Mouse (Mus musculus): ENCODE data around the gene Ankub1. TPM values are rescaled to one million over a fixed set of nuclear protein-coding genes. Genes with fewer than 3 reads are reported as not detected.

Ankub1 gene
- not detected for total RNA-seq (2021)

DNA sequence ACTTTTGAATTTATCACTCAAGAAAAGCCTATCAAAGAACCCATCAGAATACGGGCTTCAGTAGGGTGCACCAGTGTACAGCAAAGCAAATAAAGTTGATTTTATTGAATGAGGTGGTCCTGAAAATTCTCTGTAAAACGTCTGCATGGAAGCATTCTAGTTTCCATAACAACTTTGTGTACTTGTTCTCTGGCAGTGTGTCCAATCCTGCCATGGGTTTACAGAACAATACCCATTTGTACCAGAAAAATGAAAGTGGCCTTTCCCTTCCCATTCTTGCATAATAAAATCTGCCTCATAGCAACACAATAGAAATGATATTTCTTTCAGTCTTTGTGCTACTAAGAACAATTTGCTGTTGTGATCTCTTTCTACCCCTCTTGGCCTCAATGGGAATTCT lies at the start of gene Ankub1:
Gene Ankub1, minus strand, starts transcription at position 81 of the 400 bp plus-strand sequence.
- intact Hi-C loops (cut with DNase I) = no loop called here
- no peak for DNase-seq

- intact Hi-C loops (cut with DNase I) = loop anchor here (10.0 kb wide), 2 partner anchors 275 to 475 kb away; no protein-coding TSS in a partner anchor
- no peak for DNase-seq
Observed at GRCm38 (mm10) chr3:57739830-57740229, 47.2 kb upstream of the Ankub1 start.

DNA sequence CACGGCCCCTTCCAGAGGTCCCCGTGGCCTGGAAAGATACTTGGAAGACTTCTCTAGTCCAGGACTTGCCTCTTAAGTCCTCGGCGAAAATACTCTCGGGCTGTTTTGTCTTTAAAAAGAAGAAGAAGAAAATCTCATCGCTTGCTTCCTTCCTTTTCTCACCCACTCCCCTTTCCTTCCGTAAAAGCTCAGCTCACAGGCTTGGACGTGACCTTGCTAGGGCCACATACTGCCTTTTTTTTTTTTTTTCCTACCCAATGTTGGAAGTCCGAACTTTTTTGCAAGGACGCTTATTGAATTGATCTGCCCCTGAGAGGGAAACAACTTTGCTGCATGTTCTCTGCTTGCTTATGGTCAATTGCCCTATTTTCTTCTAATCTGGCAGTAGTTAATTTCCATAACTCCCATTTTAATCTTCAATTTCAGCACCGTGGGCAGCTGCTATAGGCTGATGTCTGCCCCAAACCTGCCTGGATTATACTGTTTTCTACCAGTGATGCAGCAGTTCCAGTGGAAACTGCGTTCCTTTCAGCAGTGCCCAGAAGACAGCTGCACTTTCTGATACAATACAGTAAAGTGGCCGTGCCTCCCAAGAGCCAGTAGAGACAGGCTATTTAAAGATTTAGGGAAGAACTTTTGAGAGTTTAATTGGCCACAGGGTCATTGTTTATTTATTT lies 44.0 kb upstream of the Ankub1 start:
- intact Hi-C loops (cut with DNase I) = loop anchor here (2.0 to 10.0 kb wide), 3 partner anchors 110 to 472 kb away; no protein-coding TSS in a partner anchor
- DNase-seq = no peak

DNA sequence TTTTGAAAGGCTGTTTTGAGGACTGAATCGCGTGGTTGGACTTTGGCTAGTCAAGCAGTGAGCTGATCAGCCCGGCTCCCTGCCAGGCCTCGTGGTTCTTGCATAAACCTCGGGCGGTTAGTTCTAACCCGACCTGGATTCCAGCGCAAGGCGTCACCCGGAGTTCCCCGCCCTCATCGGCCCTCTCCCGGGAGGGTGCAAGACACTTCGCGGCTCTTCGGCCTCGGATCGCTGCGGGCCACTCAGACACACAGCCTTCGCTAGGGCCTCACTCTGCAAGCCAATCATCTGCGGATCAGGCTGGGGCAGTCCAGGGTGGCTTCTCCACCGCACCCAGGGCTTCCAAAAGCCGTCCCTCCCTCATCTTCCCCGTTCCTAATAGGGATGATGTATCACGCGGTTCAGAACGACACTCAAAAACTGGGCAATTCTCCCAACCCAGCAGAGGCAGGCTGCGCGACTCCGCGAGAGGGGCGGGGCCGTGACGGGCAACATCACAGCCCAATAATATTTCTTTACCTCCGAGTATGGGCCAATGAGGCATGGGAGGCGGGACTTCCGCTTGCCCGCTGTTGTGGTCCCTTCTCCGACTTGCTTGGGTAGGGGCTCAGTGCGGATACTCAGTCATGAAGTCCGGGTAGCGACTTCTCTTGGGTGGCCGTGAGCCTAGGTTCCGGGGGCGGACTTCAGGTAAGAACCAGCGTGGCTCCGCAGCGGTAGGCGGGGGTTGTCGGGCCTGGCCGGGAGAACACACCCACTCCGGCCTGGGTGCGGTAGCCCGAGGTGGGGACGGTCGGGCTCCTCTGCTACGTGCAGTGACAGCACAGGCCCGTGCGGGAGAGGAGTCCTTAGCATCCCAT lies 43.1 kb upstream of the Ankub1 start, which contains the start of gene Rnf13:
Gene Rnf13, plus strand, starts transcription at position 552 of the 860 bp plus-strand sequence.
- intact Hi-C loops (cut with DNase I) = loop anchor here (2.0 to 10.0 kb wide), 3 partner anchors 111 to 471 kb away; no protein-coding TSS in a partner anchor
- DNase-seq = peak; percentile 97 to 98

DNA sequence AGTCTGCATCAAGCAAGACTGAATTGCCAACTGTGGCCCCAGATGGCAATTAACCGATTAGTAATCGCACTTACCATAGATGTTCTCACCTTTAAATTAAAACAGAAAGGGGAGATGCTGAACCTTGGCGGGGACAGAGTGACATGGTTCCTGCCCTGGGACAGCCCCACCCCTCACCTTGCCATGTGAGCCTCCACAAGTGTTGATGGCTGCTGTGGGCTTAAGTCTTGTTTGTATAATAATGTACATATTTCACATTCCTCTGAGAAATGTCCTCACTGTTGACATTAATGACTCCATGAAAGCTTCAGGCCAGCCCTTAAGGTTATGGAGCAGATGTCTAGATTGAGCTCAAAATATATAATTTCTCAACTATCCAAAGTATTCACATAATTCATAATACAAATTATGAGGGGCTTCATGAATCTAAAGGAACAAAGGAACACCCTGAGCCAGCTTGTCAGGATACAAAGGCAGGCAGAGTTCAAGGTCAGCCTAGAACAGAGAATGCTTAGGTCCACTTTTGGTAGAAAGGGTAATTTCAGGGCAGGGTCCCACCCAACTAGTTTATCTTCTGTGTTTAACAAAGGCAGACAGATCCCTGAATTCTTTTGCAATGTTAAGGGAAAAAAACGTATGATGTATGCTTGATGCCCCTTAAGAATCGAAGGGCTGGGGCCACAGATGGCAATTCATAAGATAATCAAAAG lies 39.8 kb upstream of the Ankub1 start:
- intact Hi-C loops (cut with DNase I) = loop anchor here (5.0 to 10.0 kb wide), 3 partner anchors 65 to 468 kb away; no protein-coding TSS in a partner anchor
- DNase-seq = no peak

DNA sequence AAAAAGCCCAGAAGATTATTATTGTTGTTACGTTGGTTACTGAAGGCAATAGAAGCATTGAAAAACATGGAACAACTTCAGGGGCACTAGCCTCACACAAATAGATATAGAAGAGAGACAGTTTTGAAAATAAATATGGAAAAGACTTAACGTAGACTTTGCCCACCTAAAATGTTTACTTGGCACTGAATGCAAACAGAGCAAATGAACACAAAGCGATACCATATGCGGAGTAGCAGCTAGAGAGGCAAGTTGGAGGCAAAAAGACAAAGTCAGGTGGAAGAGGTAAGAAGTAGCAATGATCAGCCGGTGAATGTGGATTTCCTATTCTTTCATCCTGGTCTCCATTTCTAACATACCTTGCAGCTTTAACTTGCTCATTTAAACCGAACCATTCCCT lies 21.6 kb upstream of the Ankub1 start:
- no peak for DNase-seq
- intact Hi-C loops (cut with DNase I) = no loop called here

DNA sequence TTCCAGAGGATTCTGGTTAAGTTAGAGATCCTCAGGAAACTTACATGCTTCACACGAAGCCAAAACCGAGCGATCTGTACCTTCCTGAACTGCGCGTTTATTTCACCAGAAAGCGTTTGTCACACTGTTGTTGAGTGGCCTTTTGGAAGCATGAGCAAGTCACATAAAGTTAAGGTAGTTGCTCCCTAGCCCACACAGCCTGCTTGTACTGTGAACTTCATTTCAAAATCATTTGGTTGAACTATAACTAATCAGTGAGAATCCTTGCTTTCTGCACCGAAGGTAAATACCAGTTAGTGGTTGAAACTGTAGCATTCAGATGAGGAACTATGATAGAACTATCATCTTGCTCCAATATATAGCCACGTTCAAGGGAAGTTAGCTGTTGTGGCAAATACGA lies 4.2 kb upstream of the Ankub1 start:
- intact Hi-C loops (cut with DNase I) = no loop called here
- no peak for DNase-seq

DNA sequence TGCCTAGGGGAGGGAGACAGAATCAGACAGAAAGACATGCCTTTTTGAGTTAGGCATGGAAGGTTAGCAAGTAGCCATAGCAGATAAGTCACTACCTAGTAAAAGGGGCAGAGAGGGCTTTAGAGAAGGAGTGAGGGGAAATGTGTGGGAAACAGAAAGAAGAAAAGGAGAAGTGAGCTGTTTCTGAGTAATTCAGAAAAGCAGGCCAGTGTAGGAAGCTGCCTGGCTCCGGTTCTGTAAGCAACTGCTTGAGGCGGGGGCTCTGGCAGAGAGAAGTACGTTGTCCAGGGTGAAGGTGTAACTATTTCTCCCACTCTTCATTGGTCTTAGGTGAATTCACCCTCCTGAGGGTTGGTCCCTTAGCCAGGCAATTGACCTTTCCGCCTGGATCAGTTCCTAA lies 3.6 kb upstream of the Ankub1 start:
- intact Hi-C loops (cut with DNase I) = no loop called here
- no peak for DNase-seq

- intact Hi-C loops (cut with DNase I) = no loop called here
- no peak for DNase-seq
Observed at GRCm38 (mm10) chr3:57691772-57692171, 827 bp downstream of the Ankub1 start.

DNA sequence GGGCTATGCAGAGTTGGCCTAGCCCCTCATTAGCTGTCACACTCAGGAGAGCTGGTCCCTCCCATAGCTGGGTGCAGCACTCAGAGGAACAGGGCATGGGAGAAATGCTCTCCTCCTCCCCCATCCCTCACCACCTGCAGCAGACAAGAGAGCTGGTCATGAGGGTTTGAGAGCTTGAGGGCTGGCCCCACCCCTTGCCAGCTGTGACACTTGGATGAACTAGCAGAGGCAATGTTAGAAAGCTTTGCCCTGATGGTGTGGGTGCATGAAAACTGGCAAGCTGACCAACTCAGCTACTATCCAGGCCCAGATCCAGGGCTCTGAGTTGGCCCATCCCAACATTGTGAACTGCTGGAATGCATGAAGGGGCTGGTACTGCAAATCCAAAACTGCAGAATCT lies 14.8 kb downstream of the Ankub1 start:
- no peak for DNase-seq
- intact Hi-C loops (cut with DNase I) = no loop called here

DNA sequence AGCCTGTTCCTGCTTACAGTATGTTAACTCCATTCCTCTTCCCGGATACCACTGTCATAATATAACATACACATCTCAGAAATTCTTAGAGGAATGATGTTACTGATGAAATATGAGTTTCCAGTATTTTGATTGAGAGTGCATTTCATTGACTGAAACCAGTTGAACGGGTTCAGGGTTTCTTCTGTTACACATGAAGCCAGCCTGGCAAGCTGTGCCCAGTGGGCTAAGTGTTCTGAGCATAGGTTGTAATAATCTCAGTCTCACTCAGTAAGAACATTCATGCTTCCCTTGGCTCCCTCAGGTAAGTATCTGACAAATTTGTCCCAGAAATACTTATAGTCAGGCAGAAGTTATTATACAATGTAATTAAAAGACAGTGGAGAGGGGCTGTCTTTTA lies 18.5 kb downstream of the Ankub1 start:
- intact Hi-C loops (cut with DNase I) = no loop called here
- DNase-seq = no peak

- intact Hi-C loops (cut with DNase I) = no loop called here
- peak; percentile 5 to 20 for DNase-seq
Observed at GRCm38 (mm10) chr3:57673586-57673985, 19.0 kb downstream of the Ankub1 start.

- DNase-seq = peak; percentile 65 to 70
- intact Hi-C loops (cut with DNase I) = loop anchor here (1.0 to 10.0 kb wide), 3 partner anchors 65 to 178 kb away; partner anchors contain the start of gene Pfn2
Observed at GRCm38 (mm10) chr3:57667054-57667723, 25.4 kb downstream of the Ankub1 start.

- no peak for DNase-seq
- intact Hi-C loops (cut with DNase I) = loop anchor here (2.0 to 10.0 kb wide), 3 partner anchors 66 to 457 kb away; partner anchors contain the start of gene Pfn2
Observed at GRCm38 (mm10) chr3:57665880-57666279, 26.7 kb downstream of the Ankub1 start.

DNA sequence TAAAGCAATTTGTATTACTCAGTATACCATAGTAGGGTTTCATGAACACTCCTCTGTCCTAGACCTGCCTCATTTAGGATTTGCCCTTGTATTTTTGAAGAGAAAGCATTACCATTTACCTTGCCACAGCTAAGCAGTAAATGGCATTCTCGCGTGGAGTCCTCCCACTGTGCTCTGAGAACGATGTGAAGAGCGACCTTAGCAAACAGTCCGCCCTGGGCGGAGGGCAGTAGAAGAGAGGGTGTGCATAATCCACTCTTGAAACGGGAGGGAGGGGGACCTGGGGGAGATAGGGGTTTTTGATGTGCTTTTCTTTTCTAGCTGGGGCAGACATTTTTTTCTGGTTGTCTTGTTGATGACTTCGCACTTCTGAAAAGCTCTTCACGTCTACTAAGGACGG lies 27.9 kb downstream of the Ankub1 start:
- intact Hi-C loops (cut with DNase I) = loop anchor here (2.0 to 10.0 kb wide), 3 partner anchors 68 to 458 kb away; partner anchors contain the start of gene Pfn2
- no peak for DNase-seq

GRCm38 (mm10) chr3:57663731-57664130 lies 28.9 kb downstream of the Ankub1 start:
- DNase-seq = peak; percentile 32 to 49
- intact Hi-C loops (cut with DNase I) = loop anchor here (2.0 to 10.0 kb wide), 2 partner anchors 181 to 459 kb away; partner anchors contain the start of gene Pfn2

DNA sequence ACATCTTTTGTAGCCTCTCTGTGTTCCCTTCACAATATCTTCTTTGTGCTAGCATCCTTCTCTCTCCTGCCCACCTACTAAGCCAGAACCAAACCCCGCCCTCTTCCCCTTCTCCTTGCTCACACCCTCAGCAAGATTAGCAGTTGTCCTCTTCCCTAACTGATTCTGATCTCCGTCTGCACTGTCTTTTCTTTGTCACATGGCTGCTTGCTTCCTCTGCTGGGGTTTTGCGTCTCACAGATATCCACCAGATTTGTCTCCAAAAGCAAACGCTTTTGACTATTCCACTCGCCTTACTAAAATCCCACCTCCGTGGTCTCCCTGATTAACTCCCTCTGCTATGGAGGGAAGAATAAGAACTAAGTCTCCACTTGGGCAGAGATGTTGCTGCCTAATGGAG lies 34.0 kb downstream of the Ankub1 start:
- intact Hi-C loops (cut with DNase I) = no loop called here
- no peak for DNase-seq

DNA sequence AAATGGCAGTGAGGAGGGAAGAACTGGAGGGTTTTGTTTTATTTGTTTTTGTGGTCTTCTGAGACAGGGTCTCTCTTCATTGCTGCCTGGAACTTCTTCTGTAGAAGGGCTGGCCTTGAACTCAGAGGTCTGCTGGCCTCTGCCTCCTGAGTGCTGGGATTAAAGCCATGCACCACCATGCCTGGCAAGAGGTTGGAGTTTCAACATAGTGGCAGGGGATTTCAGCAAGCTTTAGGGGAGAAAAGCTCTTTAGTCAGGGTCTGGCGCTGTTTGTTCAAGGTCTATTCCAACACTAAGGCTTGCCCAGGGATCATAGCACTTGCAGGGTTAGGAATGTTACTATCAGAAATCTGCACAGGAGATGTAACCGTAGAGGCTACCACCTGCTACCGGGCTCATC lies 39.0 kb downstream of the Ankub1 start:
- intact Hi-C loops (cut with DNase I) = no loop called here
- no peak for DNase-seq

DNA sequence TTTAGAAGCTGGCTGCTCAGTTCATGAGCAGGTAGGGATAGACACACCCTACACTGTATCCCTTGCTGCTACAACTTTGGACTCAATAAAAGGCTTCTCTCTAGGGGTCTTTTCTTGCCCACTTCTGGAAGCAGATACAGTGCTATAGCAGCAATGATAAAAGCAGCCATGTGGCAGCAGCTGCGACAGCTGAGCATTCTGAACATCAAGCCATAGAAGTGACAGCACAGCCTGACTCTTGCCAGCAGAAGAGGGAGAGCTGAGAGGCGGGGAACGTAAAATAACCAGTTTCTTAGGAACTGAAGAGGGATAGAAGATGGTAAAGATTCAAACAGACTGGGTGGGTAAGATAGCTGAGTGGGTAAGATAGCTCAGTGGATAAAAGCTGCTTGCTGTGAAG lies 40.1 kb downstream of the Ankub1 start:
- intact Hi-C loops (cut with DNase I) = no loop called here
- DNase-seq = no peak

- no peak for DNase-seq
- intact Hi-C loops (cut with DNase I) = no loop called here
Observed at GRCm38 (mm10) chr3:57651865-57652259, 40.7 kb downstream of the Ankub1 start.
